Mouse (Mus musculus) G1E (cell line): ENCODE measurements around the gene Map4k4.

Experiments
- CTCF ChIP-seq: IDR thresholded peaks from 2 replicates; pipeline ENCODE4 v1.5.1; 2012; ENCODE audit warnings: low read depth, low read length, inconsistent platforms, mixed read lengths
- GATA1 ChIP-seq: IDR thresholded peaks from 2 replicates; pipeline ENCODE4 v1.6.1; 2012; ENCODE audit warnings: borderline replicate concordance, low read length, inconsistent platforms, mixed read lengths
- POLR2AphosphoS5 ChIP-seq: IDR thresholded peaks from 2 replicates; pipeline ENCODE4 v1.6.1; 2012; ENCODE audit warnings: low read depth, low read length, inconsistent platforms; ENCODE audit not compliant: insufficient replicate concordance
- TAL1 ChIP-seq: conservative IDR thresholded peaks from 2 replicates; pipeline ENCODE4 v1.6.1; 2012; ENCODE audit warnings: low read depth, low read length, inconsistent platforms, mixed read lengths

DNA sequence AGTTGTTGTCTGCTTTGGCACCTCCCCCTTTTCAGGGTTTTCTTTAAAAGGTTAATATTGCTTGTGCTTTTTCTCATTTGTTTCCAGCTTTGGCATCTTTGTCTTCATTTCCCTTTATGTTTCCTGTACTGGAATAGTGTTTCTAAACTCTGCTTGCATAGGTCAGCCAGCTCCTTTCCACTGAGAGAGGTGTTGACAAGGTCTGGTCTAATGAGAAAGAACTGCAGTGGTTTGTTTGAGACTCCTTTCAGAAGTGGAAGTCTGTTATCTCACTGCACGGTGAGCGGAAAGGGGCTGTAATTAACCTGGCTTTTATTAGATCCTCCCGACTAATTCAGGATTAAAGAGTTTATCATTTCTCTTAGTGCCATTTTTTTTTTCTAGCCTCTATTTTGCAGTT is 49.9 kb downstream of the Map4k4 start:
- TF ChIP-seq CTCF = no peak
- no peak for TF ChIP-seq GATA1
- TF ChIP-seq TAL1 = no peak
- TF ChIP-seq POLR2AphosphoS5 = no peak
